Mouse (Mus musculus): ENCODE data around the gene Mpc2.

Mpc2 gene

DNA sequence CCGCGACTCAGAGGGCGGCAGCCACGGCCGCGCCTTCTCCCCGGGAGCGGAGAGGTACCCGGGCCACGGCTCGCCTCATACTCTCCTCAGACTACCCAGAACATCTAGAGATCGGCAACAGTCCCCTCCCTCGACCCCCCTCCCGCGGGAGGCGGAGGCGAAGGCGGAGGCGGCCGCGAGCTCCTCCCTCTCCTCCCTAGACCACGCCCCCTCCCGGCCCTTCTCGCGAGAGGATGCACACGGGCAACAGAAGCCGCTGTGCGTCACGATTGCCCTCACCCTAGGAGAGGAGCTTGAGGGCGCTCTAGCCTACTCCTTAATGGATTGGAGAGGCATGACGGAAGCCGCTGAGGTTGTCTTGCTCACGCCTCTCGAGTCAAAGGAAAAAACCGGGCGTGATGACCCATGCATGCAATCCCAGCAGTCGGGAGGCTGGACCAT, at the start of gene Mpc2, which contains the start of gene Dcaf6:
Mpc2 (plus strand) TSS at position 278 of the 441 bp plus-strand sequence.
Dcaf6 (minus strand) TSS at position 116 of the 441 bp plus-strand sequence.
- DNase-seq = peak; percentile 100

DNA sequence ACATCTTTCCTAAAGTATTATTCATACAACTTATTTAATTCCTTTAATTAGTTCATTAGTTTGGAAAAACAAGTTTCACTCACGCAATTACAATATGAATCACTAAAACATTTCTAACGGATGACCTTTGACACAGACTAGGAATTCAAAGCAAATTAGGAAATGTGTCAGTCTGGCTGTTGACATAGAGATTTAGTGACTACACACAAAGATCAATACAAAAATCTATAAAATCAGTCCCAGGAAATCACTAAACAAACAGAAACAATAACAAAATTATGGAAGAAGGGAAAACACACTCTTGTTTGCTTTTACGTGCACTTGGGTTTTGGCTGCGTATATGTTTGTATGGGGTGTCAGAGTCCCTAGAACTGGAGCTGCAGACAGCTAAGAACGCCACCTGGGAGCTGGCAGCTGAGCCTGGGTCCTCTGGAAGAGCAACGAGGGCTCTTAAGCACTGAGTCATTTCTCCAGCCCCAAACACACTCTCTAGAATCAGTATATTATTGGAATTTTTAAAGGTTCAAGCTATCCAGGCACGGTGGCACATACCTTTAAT, 39.0 kb upstream of the Mpc2 start:
- no peak for DNase-seq

GRCm38 (mm10) chr1:165426254-165426653, 34.2 kb upstream of the Mpc2 start:
- no peak for DNase-seq

- no peak for DNase-seq
Observed at GRCm38 (mm10) chr1:165432883-165433282, 27.6 kb upstream of the Mpc2 start.

- DNase-seq = no peak
Observed at GRCm38 (mm10) chr1:165438289-165439021, 22.0 kb upstream of the Mpc2 start.

- no peak for DNase-seq
Observed at GRCm38 (mm10) chr1:165440788-165441187, 19.6 kb upstream of the Mpc2 start.

DNA sequence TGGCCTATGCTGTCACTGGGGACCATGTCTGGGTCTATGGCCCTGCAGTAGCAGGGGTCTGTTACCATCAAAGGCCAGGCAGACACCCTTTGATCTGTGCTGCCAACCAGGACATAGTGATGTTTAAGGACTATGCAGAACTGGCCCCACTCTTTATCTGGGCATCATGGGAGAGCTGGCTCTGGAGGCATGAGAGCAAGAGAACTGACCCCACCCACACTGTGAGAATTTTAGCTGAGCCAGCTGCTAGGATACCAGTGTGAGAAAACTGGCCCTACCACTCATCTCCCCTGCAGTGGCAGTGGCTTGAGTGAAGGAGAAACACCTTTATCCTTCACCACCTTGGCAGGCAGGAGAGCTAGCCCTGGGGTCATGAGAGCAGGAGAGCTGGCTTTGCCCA, 19.2 kb upstream of the Mpc2 start:
- DNase-seq = no peak

- no peak for DNase-seq
Observed at GRCm38 (mm10) chr1:165441719-165442118, 18.7 kb upstream of the Mpc2 start.

DNA sequence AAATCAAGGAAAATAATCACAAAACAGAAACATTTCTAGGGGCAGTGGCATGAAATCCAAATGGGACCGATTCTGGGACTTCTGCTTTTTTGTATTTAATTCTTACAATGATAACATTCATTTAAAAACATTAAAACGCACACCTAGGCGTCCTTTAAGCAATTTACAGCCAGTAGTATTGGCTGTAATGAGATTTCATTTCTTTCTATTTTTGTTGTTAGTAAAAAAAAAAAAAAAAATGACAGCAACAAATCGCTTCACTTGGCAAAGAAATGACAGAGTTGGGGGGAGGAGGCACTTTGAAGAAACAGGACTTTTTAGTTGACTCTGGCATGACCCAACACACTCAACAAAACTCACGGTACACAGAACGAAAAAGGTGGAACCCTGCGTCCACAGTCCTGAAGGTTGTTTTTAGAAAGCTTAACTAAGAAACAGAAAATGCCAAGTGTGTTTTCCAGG, 1.4 kb upstream of the Mpc2 start:
- no peak for DNase-seq

GRCm38 (mm10) chr1:165459503-165460181, 795 bp upstream of the Mpc2 start:
- peak; percentile 74 to 75 for DNase-seq

GRCm38 (mm10) chr1:165460801-165461377, 452 bp downstream of the Mpc2 start:
- DNase-seq = peak; percentile 99

- peak in 1 of 2 experiments; percentile 44 for DNase-seq
Observed at GRCm38 (mm10) chr1:165461681-165462080, 1.2 kb downstream of the Mpc2 start.

- DNase-seq = no peak
Observed at GRCm38 (mm10) chr1:165462861-165463260, 2.4 kb downstream of the Mpc2 start.

DNA sequence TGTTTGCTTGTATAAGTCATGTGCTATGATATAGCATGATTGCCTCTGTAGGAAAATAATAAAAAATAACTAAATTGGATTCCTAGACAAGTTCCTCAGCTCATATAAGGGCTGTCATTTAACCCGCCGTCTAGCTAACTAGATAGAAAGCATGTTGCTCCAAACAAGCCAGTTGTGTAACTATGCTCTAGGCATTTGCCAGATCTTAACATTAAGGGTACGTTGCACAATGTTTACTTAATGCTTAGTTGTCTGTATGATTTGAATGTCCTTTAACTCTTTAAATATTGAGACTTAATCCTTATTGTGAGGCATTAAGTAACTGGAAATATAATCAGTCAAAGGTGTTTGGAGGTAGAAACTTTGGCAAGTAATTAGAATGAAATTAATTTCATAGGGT, 4.1 kb downstream of the Mpc2 start:
- DNase-seq = no peak

DNA sequence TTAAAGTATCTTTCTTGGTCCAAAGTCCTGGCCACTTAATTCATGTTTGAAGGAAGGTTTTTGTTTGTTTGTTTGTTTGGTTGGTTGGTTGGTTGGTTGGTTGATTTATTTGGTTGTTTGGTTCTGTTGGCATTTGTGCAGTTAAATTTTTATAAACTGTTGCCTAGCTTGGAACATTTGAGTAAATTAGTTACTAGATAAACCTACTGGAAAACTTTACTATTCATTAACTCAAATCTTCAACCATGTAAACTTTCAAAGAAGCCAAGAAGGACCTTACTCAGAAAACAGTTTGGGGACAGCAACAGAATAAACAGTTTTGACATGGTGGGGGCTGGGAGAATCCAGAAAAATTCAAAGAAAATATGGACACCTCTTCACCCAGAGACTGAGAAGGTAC, 8.5 kb downstream of the Mpc2 start:
- no peak for DNase-seq

GRCm38 (mm10) chr1:165469717-165470116, 9.3 kb downstream of the Mpc2 start:
- no peak for DNase-seq

GRCm38 (mm10) chr1:165471490-165471889, 11.1 kb downstream of the Mpc2 start:
- no peak for DNase-seq

DNA sequence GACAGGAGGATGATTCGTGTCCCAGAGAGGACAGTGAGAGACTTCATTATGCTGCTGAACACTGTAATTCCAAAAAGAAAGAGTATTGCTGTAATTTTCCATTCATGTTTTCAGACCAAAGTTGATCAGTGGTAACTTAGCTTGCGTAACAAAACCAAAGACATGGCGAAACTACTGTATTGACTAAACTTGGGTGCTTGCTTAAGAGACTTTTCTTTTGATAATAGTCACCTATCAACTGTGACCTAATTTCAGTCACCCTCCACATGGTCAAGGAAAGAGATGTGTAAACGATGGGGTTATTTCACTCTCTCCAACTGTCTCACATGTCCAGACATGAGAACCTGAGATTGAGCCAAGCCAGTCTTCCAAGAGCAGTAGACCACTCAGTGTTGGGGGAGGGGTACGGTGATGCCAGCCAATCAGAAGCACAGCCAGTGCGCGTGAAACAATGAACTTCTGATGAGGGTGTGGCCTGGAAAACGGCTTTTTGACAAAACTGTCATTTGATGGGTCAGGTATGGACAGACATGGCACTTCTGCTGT, 24.3 kb downstream of the Mpc2 start, which contains the start of gene Adcy10:
Adcy10 (plus strand) TSS at position 496 of the 546 bp plus-strand sequence.
- DNase-seq = no peak

GRCm38 (mm10) chr1:165486108-165486507, 25.7 kb downstream of the Mpc2 start:
- DNase-seq = no peak

- DNase-seq = no peak
Observed at GRCm38 (mm10) chr1:165489197-165489596, 28.8 kb downstream of the Mpc2 start.

DNA sequence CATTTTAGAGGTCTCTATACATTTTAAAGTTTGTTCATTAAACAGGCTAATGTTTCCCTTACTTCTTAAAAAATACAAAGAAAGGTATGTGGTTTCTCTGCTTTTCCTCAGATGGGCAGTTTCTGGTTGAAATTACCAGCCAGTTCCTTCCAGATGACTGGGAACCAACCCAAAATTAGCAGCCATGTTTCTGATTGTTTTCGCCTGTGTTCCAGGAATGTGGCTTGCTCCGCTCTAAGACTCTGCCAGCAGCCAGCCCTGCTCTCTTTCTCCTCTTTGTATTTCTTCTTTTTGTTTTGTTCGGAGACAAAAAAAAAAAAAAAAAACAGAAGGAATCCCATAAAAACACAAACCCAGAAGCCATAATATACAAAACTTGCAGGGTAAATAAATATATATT, 38.4 kb downstream of the Mpc2 start:
- peak; percentile 18 to 19 for DNase-seq

DNA sequence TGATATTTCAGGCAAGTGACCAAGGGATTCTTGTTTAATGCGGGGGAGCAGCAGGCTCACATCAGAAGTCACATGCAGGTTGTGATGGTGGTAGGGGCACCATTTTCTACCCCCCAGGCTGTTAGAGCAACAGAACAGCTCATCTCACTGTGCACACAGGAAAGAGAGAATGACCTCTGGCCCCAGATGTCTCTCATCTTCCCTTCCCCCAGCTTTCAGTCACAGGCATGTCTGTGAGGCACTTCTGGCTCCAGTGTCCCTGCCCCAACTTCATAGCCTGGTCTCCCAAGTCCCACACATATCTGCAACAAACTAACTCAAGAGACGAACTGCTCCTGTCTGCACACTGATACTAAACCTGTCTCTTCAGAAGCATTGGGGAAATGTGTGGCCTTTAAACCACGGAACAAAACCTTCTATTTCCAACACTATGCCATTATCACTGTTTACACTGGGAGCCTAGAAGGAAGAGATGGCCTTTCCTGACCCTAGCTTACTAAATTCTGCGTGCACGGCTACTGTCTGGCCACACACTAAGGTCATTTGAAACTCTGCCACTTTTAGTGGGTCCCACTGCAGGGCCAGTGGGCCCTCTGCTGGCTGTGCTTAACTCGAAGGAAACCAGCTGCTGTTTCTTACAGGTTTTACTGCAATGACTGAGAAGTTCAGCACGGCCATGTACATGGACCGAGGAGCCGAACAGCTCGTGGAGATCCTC, 43.0 kb downstream of the Mpc2 start:
- DNase-seq = no peak

Measured in cerebellum, postnatal 14 days (tissue).